Mouse (Mus musculus): ENCODE measurements around the gene Hlf. TPM values are rescaled to one million over a fixed set of nuclear protein-coding genes. Genes with fewer than 3 reads are reported as not detected.

The Hlf gene
- total RNA-seq (2022), result 100 to 1,000 TPM in 2 of 4 experiments, 10 to 100 TPM in 2; 87.7 to 108 (median 98.0) TPM

- DNase-seq (ENCODE audit: low spot score in 2 of 2), result peak; percentile 90 to 93
Measured at GRCm38 (mm10) chr11:90390817-90391173, at the start of gene Hlf. TSS of gene Hlf (minus strand) at chr11:90390895.

DNA sequence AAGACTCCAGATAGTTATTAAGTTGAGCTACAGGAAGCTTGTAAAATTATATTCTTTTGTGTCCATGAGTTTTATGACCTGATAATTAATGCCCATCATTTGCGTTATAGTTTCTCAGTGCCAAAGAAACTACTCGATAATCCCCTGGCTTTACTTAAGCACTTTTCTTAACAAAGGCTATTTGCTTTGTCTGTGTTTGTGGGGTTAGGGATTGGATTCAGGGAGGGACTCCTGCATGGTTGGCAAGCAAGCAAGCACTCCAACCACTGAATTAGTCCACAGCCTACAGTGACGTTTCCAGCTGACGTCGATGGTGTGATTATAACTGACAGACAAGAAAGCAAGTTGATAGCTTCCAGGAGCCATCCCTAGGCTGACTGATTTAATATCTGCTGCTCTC is 48.1 kb upstream of the Hlf start:
- DNase-seq (ENCODE audit: low spot score in 2 of 2), result no peak

DNA sequence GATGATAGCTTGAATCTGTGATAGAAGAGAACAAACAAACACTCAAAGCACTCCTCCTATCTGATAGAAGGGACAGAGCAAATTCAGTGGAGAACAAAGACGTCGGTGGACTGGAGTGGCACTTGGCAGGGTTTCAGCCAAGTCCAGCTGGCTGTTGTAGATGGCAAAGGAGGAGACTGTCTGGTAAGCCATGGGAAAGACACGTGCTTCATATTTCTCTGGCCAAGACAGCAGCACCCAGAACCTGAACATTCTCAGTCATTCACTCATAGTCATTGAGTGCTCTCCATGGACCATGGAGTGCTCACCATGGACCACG is 34.5 kb upstream of the Hlf start:
- DNase-seq (ENCODE audit: low spot score in 2 of 2), result no peak

GRCm38 (mm10) chr11:90424334-90425206 is 33.9 kb upstream of the Hlf start:
- DNase-seq (ENCODE audit: low spot score in 2 of 2), result no peak

GRCm38 (mm10) chr11:90423896-90424295 is 33.2 kb upstream of the Hlf start:
- DNase-seq (ENCODE audit: low spot score in 2 of 2), result no peak

GRCm38 (mm10) chr11:90419706-90420105 is 29.0 kb upstream of the Hlf start:
- DNase-seq (ENCODE audit: low spot score in 2 of 2), result no peak

DNA sequence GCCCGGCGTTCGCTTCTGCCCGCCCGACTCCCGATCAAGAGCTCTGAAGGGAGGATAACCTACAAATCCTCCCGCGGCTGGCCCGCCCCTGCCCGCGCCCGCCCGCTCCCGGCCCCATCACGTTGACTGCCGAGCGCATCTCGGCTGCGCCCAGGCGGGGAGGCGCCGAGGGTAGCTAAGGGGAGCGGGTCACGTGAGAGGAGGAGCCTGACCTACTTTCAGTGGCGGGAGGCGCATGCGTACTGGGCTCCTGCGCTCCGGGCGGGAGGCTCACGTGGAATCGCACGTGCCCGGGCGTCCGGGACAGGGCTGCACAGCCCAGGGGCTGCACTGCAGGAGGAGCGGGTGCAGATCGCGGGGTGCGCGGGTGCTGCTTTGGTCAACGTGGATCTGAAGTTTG is 27.2 kb upstream of the Hlf start:
- peak; percentile 98 to 99 for DNase-seq (ENCODE audit: low spot score in 2 of 2)

DNA sequence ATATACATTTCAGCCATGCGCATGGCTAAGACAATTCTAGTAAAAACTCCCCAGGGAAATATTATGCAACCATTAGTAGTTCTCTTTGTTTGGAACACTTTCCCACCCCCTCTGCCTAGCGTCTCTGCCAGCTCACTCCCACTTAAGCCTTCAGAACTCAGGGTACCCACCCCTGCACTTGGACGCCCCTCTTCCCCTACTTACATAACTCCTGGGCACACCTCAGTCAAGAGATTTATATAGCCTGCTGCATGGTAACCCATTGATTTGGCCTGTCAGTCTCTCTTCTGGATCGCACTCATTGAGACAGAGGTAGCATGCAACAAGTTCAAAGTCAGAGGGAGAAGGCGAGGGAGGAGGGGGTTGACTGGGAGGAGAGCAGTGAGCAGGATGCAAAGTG is 26.3 kb upstream of the Hlf start:
- peak; percentile 39 to 52 for DNase-seq (ENCODE audit: low spot score in 2 of 2)

DNA sequence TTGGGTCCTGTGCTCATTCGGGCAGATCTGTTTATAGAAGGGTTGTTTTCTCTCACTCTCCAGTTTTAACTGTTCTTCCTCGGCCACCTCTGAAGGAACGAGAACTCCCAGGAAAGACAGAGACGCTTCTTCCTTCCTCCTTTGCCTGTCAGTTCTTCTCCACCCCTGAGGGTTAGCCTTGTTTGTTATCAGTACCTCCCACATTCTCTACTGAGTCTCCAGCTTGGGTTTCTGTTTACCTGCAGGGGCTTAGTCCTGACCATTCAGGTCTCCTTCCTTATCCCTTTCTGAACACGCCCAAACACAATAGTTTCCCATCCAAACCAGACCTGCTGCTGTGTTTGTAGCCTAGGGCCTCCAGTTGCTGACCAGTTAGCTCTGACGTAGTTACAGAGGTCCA is 8.2 kb upstream of the Hlf start:
- no peak for DNase-seq (ENCODE audit: low spot score in 2 of 2)

DNA sequence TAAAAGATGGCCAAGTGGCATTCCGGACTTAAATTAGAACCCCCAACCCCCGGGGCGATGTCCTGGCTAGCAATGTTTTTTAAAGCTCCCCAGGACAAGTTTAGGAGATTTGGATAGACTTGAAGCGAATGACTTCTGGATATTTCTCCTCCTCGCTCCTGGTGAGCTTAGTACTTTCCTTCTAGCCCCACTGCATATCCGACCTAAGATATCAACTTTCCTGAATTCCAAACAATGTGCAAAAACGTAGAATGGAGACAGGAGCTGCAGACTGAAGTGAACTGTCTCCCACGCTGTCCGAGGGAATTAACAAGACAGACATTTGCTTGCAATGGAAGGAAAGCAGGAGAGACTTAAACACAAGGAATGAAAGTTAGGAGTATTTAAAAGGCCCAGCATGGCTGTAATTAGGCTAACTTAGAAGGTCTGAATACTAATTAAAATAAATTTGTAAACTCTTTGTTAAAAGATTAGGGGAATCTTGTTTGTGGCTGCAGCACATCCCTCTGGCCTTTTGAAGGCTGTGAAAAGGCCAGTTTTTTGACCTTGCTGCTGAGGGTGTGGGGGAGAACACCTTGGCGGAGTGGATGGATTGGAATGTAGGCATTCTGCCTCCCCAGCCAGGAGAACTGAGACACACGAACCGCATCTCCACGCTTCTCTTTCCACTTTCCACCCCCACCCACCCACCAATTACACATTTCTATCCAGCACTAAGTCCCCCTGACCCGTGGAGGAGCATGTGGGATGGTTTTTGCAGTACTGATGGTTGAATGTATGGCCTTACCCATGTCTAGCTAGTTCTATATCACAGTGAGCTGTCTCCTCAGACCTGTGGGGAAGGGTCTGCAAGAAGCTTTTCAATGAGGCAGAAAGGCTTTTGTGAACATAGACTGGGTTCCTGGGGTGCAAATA is 833 bp upstream of the Hlf start:
- no peak for DNase-seq (ENCODE audit: low spot score in 2 of 2)

GRCm38 (mm10) chr11:90389902-90390816 is 536 bp downstream of the Hlf start:
- peak in 1 of 2 experiments; percentile 30 for DNase-seq (ENCODE audit: low spot score in 2 of 2)

DNA sequence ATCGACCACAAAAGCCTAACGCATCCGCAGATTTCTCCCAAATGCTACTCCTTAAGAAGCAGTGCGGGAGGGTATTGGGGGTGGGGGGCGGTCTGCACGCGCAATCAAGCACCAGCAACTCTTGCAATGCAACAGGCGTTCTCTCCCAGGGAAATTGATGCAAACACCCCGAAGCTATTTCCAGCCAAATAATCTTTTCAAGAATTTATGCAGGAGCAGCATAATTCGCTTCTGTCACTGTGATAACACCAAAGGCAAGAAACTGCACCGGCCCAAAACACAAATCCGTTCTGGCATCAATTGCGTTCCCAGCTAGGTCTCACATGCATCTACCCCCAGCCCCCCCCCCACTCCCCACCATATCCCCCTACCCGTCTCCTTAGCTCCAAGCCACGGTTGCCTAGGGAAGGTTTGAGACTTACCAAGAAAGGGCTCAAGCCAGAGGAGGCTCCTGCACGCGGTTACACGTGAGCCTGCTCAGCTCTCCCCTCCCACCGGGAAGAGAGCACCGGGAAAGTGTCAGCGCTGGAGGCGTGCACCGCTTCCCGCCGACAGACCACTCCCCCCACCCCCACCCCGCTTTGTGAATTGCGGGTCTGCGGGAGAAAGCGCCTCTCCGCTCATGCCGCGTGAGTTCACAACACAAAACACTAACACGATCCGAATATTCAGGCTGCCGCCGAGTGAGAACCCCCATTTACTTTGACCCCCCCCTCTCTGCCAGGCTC is 1.4 kb downstream of the Hlf start:
- no peak for DNase-seq (ENCODE audit: low spot score in 2 of 2)

DNA sequence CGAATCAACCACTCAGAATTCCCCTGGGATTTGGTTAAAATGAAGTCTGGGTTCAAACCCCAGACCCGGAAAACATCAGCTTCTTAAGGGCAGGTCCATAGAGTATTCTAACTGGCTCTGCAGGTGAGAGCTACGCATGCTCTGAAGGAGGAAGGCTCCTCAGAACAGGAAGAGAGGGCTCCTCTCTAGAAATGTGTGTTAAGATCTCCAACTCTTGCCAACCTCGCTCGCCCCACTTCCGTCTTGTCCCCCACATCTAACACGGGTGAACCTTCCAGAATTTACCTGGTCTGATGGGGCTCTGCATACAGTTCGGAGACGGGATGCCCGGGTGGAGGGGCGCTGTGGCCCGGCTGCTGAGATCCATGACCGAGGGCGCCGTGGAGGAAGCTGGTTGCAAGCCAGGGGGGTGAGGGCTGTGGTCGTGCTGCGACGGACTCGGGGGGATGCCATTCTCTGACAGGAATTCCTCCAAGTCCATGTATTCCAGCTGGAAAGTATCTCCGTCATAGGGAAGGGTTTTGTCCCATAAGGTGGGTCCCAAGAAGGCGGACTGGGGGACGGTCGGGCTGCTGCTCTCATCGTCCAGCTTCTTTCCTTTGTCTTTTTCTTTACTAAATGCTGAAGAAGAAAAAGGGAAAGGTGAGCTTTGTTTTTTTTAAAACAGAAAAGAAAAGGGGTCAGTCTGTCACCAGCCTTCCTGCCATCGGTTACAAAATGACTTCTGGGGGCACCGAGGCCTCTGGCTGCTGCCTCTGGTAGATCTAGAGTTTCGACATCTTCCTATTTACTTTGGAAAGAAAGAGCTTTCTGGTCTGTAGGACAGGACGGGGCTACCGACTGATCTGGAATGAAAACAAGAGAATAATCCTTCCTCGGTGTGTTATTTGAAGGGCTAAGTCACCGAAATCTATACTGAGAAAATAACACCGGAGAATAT is 2.9 kb downstream of the Hlf start:
- DNase-seq (ENCODE audit: low spot score in 2 of 2), result no peak

DNA sequence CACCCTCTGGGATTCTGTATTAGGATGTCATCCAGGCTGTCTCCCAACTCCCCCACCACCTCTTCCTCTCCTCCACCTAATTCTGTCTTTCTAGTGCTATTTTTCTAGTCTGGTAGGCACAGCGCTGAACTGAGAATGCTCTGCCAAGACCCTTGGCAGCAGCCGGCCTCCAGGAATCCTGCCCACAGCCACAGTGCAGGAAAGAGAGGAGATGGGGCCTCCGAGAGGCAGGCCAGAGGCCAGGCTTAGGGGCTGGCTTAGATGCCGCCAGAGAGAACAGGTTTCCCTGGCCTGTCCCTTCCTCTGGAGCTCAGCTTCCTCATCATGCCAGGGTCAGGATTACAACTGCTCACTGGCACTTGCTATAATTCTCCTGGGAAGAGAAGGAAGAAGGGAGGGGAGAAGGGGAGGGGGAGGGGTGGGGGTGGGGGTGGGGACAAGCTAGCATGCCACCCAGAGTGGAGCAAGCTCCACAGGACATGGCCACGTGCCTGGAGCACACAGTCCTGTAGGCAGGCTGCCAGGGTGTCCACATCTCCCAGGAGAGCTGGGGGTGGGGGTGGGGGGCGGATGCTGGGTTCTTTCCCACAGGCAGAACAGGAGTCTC is 8.6 kb downstream of the Hlf start:
- peak; percentile 68 to 76 for DNase-seq (ENCODE audit: low spot score in 2 of 2)

DNA sequence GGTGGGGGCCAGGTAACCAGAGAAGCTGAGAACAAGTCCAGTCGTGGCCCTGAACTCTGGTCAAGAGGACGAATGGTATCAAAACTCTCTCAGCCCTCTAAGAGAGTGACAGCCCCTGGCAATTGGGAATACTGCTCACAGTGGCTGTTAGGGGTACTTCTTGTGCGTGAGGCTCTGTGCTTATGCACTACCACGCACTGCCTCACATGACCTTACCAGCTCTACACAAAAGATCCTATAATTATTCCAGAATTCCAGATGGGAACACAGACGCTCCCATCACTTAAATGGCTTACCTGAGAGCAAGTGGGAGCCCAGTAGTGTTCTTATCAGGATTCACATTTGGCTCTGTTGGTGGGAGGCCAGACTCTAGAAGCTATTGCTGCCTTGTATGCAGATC is 9.6 kb downstream of the Hlf start:
- DNase-seq (ENCODE audit: low spot score in 2 of 2), result no peak

- DNase-seq (ENCODE audit: low spot score in 2 of 2), result no peak
Measured at GRCm38 (mm10) chr11:90380131-90380685, 10.5 kb downstream of the Hlf start.

- DNase-seq (ENCODE audit: low spot score in 2 of 2), result no peak
Measured at GRCm38 (mm10) chr11:90378008-90378407, 12.7 kb downstream of the Hlf start.

- no peak for DNase-seq (ENCODE audit: low spot score in 2 of 2)
Measured at GRCm38 (mm10) chr11:90376436-90376835, 14.3 kb downstream of the Hlf start.
